Mouse (Mus musculus): ENCODE measurements around the gene Slc25a38.
"Not testable (repeated sequence)": the region's sequence is repeated elsewhere in the genome, so short reads cannot be mapped to it uniquely, and the experiment has no call there.

Slc25a38 gene

DNA sequence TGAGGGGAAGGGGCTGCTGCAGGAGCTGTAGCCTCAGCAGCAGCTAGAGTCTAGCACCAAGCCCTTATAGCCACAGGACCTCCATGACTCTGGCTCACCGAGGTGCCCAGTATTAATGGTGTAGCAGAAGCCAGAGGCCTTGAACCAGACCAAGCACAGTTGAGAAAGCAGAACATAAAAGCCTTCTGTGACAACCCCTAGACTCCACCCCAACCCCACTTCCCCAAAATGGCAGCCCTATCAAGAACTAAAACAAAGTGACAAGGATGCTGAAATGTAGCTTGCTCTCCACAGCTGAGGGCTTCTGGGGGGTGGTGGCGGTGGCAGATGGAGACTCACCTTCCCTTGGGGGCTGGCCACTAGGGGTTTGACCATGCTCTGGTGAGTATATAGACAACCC is 9.0 kb upstream of the Slc25a38 start:
- no peak for DNase-seq (ENCODE audit: low spot score)

GRCm38 (mm10) chr9:120108953-120109352 is 1.2 kb upstream of the Slc25a38 start:
- not testable (repeated sequence) for DNase-seq (ENCODE audit: low spot score)

DNA sequence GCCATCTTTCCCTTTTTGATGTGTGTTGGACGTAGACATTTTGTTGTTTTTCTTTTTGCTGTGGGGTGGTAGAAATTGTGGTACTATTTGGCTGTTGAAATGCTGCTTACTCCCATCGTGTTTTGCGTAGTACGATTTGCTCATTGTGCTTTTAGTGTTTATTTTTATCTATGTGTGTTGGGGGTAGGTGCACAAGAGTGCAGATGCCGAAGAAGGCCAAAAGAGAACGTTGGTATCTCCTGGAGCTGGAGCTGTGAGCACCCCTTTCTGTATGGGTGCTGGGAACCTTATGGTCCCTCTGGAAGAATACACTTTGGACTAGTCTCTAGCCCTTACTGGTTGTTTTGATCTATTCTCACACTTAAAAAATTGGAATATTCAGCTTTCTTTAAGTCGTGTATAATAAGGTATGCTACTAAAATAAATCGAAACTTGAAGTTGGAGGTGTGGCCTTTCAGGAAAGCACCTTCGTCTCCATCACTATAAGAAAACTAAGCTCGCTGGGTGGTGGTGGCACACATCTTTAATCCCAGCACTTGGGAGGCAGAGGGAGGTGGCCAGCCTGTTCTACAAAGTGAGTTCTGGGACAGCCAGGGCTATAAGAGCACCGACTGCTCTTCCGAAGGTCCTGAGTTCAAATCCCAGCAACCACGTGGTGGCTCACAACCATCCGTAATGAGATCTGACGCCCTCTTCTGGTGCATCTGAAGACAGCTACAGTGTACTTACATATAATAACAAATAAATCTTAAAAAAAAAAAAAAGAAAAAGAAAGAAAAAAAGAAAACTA is 1.2 kb downstream of the Slc25a38 start:
- DNase-seq (ENCODE audit: low spot score): no peak

DNA sequence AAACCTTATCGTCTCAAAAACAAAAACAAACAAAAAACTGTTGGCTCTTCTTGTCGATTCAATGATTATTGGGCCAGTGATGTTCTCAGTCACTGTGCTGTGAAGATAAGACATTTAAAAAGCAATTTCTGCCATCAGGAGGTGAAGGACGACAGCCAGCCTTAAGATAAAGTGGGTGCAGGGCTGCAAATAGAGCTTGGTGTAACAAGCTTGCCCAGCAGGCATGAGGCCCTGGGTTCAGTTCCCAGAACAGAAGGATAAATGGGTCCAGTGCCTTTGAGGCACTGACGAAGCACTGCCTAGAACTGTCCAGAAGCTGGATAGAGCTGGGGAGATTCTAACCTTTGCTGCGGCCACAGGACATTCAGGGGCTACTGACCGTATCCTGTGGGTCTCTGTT is 2.3 kb downstream of the Slc25a38 start:
- DNase-seq (ENCODE audit: low spot score): no peak

- DNase-seq (ENCODE audit: low spot score): no peak
Observed at GRCm38 (mm10) chr9:120113456-120113855, 3.3 kb downstream of the Slc25a38 start.

DNA sequence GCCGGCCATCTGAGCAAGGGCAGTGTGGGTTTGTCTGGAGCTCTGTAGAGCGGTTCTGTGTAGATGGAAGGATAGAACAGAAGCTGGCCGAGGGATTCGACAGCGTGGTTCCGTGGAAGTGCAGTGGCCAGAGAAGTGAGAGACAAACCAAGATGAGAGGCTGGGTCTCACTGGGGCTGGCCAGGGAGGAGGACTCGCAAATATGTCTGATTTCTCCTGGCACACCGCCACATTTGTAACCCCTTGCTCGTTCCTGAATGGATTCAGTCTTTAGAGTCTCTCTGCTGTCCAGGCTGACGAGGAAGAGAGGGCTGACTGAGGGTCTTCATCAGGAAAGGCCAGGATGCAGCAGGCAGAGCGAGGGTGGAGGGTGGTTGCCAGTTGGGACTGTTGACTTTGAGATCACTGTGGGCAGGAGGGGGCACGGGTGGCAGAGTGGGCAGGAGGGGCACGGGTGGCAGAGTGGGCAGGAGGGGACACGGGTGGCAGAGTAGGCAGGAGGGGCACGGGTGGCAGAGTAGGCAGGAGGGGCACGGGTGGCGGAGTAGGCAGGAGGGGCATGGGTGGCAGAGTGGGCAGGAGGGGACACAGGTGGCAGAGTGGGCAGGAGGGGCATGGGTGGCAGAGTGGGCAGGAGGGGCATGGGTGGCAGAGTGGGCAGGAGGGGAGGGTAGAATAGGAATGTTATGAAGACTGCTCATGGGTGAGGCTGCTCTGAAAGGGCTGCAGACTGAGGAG is 4.0 kb downstream of the Slc25a38 start:
- no peak for DNase-seq (ENCODE audit: low spot score)

GRCm38 (mm10) chr9:120114789-120115151 is 4.6 kb downstream of the Slc25a38 start:
- no peak for DNase-seq (ENCODE audit: low spot score)

GRCm38 (mm10) chr9:120115580-120115979 is 5.4 kb downstream of the Slc25a38 start:
- no peak for DNase-seq (ENCODE audit: low spot score)

DNA sequence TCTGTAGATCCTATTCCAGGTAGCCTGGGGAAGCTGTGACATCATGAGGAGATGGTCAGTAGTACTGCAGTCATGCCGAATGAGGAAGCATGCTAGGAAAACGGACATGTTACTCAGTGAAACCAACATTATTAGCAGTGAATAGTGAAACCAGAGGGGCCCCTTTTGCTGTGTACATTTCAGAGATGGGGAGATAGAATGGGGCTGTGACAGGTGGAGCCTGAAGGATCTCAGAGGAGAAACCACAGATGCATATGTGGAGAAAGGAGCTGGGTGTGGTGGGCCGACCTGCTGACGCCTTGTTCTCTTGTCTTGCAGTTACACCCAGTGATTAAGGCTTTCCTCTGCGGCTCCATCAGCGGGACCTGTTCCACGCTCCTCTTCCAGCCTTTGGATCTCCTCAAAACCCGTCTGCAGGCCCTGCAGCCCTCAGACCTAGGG is 6.0 kb downstream of the Slc25a38 start:
- DNase-seq (ENCODE audit: low spot score): no peak

DNA sequence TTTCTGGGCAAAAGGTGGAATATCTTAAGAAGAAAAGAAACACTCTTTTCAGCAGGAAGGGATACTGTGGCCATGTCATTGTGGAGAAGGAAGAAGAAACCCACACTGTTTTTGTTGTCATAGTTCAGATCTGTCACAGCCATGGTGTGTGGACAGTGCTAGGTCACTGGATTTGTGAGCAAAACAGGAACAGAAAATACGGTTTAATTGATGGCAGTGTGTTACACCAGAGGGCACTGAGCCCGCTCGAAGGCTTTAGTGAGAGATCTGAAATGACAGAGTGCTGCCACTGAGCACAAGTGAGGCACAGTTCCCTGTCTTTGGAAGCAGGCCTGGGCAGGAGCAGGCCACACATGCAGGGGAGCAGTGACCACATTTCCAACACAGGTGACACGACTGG is 8.0 kb downstream of the Slc25a38 start:
- no peak for DNase-seq (ENCODE audit: low spot score)

GRCm38 (mm10) chr9:120120503-120120902 is 10.3 kb downstream of the Slc25a38 start:
- DNase-seq (ENCODE audit: low spot score): no peak

DNA sequence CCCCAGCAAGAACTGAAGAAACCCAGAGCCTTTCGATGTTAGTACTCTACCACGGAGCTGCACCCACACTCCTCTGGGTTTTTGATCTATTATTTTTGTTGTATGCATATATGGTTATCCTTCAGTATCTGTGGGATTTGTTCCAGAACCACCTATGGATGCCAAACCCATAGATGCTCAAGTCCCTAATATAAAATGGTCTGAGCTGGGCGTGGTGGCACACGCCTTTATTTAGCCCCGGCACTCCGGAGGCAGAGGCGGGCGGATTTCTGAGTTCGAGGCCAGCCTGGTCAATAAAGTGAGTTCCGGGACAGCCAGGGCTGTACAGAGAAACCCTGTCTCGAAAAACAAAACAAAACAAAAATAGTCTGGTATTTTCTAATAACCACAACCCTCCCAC is 16.7 kb downstream of the Slc25a38 start:
- no peak for DNase-seq (ENCODE audit: low spot score)

DNA sequence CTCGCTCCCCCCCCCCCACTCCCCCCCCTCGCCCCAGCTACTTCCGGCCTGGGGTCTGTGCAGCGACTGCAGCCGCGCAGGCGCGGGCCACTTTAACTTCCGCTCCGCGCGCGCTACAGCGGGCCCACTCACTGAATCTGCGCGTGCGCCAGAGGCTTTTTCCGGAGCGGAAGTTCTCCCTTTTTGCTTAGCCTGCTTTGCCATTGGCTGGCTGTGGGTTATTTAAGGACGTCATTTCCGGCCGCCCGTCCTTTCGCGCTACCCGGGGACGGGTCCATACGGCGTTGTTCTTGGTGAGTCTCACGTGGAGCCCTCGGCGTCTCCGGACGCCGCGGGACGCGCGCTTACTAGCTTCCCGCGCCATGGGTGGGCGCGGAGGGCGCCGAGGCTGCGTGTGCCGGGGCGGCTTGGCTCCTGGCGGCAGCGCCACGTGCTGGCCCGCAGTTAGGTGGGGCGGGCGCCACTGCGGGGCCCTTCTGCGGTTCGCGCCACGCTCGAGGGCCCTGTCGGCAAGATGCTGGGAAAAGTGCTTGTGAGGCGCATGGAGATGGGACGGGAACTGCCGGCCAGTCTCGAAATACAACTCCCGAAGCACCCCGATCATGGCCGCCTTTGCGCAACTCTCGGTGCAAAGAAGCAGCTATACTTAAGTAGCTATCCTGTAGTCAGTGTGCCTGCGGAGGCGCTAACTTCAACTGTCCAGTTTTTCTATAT is 17.5 kb downstream of the Slc25a38 start, which contains the start of gene Rpsa:
Rpsa (plus strand) TSS at position 152 of the 714 bp plus-strand sequence.
- peak; percentile 89 for DNase-seq (ENCODE audit: low spot score)

DNA sequence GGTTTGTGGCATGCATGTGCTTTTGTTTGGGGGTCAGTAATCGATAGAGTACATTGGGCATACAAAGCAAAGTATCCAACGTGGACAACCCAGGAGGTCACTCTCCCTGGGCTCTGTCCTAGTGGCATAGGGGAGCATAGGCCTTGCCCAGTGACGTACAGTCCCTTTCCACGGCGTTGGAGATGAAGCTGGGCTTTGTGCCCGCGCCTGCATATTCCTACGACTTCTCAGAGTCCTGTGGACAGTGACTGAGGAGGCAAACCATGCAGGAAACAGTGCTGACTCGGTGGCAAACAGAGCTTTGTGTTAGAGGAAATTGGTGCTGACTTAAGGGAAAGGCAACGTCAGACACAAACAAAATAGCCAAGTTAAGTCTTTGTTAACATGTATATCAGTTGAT is 19.1 kb downstream of the Slc25a38 start:
- no peak for DNase-seq (ENCODE audit: low spot score)

DNA sequence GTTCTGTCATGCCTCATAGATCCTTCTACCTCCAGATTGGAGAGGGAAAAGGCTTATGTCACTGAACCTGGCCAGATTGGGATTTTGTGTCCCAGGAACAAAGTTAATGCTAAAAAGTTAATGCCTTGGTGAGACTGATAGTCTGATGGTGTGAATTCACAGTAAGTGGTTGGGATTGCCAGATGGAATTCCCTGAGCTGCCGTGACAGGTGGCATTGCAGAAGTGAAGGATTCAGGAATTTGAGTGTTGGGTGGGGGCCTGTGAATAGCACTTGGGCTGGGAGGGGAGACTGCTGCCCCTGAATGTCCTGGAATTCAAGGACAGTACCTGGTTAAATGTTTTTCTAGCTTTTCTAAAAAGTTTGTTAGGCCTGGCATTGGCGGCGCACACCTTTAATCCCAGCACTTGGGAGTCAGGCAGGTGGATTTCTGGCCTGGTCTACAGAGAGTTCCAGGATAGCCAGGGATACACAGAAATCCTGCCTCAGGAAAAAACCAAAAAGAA is 21.7 kb downstream of the Slc25a38 start:
- no peak for DNase-seq (ENCODE audit: low spot score)

- DNase-seq (ENCODE audit: low spot score): no peak
Observed at GRCm38 (mm10) chr9:120132980-120133754, 23.0 kb downstream of the Slc25a38 start.

GRCm38 (mm10) chr9:120133755-120134475 is 23.7 kb downstream of the Slc25a38 start:
- DNase-seq (ENCODE audit: low spot score): no peak

GRCm38 (mm10) chr9:120134529-120135160 is 24.5 kb downstream of the Slc25a38 start:
- DNase-seq (ENCODE audit: low spot score): no peak

DNA sequence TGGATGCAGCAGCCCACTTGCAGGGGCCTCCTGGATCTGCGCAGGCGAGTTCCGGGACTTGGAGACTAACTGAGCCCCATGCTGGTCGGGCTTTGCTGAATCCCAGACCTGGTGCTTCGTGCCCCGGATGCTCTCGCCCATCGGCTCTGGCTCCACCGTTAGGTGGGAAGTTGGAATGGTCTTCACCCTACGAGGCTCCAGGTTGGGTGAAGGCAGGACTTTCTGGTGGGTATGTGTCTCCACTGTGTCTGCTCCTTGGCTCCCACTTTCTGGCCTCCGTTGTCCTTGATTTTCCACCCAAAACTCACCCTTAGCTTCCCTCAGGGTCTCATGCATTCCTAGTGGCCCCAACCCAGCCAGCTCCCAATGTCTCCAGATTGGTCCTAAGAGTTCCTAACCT is 25.3 kb downstream of the Slc25a38 start:
- DNase-seq (ENCODE audit: low spot score): no peak

DNA sequence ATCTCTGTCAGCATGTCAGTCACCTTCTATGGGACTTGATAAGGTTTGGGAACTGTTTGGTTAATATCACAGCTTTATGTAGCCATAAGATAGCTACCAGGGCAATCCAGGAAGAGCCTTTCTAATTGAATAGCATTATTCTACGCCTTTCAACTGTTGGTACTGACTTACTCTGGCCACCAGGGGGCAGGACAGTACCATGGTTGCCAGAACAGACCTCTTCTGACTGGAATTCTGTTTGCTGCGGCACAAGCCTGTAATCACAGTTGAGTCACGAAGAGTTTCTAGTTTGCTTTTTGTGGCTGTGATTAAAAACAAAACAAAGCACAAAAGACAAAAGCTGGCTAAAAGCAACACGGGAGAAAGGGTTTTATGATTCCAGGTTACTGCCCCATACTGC is 30.5 kb downstream of the Slc25a38 start:
- peak; percentile 82 for DNase-seq (ENCODE audit: low spot score)

DNA sequence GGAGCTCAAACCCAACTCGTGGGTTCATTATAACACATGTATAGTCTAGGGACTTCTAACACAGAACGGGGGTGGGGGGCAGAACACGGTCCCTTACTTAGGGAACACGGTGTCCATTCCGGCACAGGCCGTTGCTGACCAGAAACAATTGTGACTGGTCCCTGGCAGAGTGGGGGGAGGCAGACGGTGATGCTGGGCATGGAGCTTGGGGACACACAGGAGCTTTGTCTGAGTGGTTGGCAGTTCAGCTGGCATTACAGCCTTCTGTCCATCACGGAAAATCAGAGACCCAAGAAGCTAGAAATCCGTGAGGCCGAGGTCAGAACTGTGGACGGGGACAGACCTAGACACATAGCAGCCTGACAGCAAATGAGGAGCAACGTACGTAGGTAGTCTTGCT is 34.3 kb downstream of the Slc25a38 start:
- DNase-seq (ENCODE audit: low spot score): no peak
